Mouse (Mus musculus): ENCODE data around the gene Cadm2. TPM values are rescaled to one million over a fixed set of nuclear protein-coding genes. Genes with fewer than 3 reads are reported as not detected.

Cadm2 gene
- polyA plus RNA-seq, 1 experiment from 2014 or later: 14.8 TPM

DNA sequence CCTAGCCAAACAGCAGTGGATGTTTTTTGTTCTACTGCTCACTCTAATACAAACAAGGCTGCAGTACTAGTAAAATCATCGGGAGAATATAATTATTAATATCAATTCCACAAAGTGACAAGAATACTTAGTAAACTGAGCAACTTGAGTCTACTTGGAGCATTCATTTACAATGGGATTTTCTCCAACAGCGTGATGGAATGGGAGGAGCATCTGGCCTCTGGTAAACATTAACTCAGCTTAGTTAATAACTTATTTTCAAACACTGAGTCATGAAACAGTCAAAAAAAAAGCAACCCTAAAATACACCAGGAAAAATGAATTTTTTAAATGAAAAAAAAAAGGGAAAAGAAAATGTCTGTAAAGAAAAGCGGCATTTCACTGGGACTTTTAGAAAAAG lies 12.2 kb downstream of the Cadm2 start:
- H3K27ac ChIP-seq: no peak overlapping the region
- no peaks in the 10 kb centered on the region for H3K36me3 ChIP-seq
- H3K9ac ChIP-seq: no peak overlapping the region
- no peak overlapping the region for H3K4me3 ChIP-seq
- WGBS: 76% methylated on average over 3 of the region's 3 CpGs
- no peak for ATAC-seq (ENCODE audit: low FRiP score)
- no peaks in the 10 kb centered on the region for H3K9me3 ChIP-seq (replicated peaks)
- H3K4me2 ChIP-seq (replicated peaks): no peak overlapping the region
- H3K4me1 ChIP-seq: peaks cover 5% of the 10 kb centered on the region; the same call in 1 of the 2 replicates
- H3K27me3 ChIP-seq: no peaks in the 10 kb centered on the region

DNA sequence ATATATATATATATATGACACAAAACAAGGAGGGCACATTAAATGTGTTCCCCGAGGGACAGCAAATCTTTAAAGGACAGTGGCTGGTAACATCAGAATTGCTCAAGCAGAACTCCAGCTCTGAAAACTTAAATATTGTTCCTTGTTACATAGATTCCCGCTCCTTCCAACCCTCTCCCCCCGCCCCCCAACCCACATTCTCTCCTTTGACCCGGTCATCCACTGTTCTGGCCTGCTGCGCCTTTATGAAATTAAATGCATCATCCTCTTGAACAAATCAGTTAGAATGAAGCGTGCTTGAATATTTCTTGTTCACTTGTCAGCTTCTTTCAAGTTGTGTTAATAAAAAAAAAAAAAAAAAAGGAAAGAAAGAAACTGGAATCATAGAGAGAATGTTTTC lies 15.0 kb downstream of the Cadm2 start:
- Histone ChIP-seq H3K27me3 (no peaks in the 10 kb centered on the region), H3K4me3 (no peak overlapping the region), H3K36me3 (no peaks in the 10 kb centered on the region), H3K9ac (no peak overlapping the region), H3K9me3 (replicated peaks) (no peaks in the 10 kb centered on the region), H3K4me2 (replicated peaks) (no peak overlapping the region), H3K27ac (no peak overlapping the region), H3K4me1 (peaks cover under 1% of the 10 kb centered on the region; the same call in 1 of the 2 replicates)
- no peak for ATAC-seq (ENCODE audit: low FRiP score)
- WGBS: 69% methylated on average over 6 of the region's 6 CpGs

DNA sequence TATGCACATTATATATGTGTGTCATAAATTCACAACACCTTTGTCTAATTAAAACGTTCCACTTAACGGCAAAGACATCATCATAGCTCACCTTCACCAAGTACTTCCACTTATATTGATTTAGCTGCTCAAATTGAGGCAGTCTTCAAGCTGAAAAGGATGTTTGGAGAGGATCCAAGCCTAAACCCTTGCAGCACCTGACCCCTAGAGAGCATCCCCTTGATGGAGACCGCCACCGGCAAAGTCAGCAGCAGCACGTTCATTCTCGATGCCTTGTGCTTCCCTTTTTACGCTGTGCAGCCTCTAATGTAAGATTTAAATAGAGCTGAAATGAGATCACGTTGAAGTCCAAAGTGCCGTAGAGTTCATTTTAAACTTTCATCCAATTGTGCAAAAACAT lies 20.7 kb downstream of the Cadm2 start:
- Histone ChIP-seq H3K9me3 (replicated peaks) (no peaks in the 10 kb centered on the region), H3K4me3 (no peak overlapping the region), H3K4me2 (replicated peaks) (no peak overlapping the region), H3K27ac (no peak overlapping the region), H3K27me3 (no peaks in the 10 kb centered on the region), H3K36me3 (no peaks in the 10 kb centered on the region), H3K4me1 (no peaks in the 10 kb centered on the region), H3K9ac (no peak overlapping the region)
- WGBS: 82% methylated on average over 9 of the region's 9 CpGs
- no peak for ATAC-seq (ENCODE audit: low FRiP score)

DNA sequence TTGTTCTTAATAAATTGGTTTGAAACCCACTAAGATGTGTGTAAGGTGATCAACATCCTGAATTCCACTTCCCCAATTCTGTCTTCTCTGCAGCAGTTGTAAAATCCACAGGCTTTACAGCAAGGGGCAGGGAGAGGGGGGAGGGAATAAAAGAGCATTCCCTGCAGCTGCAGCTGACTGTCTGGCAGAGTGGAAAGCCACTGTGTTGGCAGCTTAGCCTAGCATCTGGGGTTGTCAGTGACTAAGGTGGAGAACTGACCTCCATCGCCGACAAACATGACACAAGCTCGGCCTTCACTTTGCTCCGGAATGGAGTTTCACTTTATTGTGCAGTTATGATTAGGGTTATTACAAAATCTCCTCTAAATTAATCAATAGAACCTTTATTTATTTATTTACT lies 21.9 kb downstream of the Cadm2 start:
- Histone ChIP-seq H3K27ac (no peak overlapping the region), H3K4me1 (no peaks in the 10 kb centered on the region), H3K36me3 (no peaks in the 10 kb centered on the region), H3K4me3 (no peak overlapping the region), H3K9me3 (replicated peaks) (no peaks in the 10 kb centered on the region), H3K9ac (no peak overlapping the region), H3K4me2 (replicated peaks) (no peak overlapping the region), H3K27me3 (no peaks in the 10 kb centered on the region)
- 71% methylated on average over 4 of the region's 4 CpGs for WGBS
- ATAC-seq (ENCODE audit: low FRiP score): no peak

DNA sequence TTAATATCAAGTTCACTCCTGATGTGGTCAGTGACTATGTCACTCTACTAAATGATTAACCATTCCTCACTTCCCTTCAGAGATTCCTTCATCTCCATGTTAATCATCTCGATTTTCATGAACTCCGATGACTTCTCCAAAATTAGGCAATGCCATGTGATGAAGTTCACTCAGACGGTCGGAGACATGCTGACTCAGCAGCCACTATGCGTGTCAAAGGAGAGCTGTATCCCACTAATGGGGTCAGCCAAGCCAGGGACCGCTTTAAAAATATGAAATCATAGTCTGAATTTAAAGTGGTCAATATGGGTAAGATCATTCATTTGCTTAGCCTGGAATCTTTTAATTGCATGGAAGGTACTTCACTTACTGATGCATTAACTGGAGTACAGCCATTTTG lies 29.7 kb downstream of the Cadm2 start:
- Histone ChIP-seq H3K4me1 (no peaks in the 10 kb centered on the region), H3K4me3 (no peak overlapping the region), H3K27ac (no peak overlapping the region), H3K4me2 (replicated peaks) (no peak overlapping the region), H3K9ac (no peak overlapping the region), H3K27me3 (no peaks in the 10 kb centered on the region), H3K9me3 (replicated peaks) (no peaks in the 10 kb centered on the region), H3K36me3 (no peaks in the 10 kb centered on the region)
- 84% methylated on average over 6 of the region's 6 CpGs for WGBS
- no peak for ATAC-seq (ENCODE audit: low FRiP score)

DNA sequence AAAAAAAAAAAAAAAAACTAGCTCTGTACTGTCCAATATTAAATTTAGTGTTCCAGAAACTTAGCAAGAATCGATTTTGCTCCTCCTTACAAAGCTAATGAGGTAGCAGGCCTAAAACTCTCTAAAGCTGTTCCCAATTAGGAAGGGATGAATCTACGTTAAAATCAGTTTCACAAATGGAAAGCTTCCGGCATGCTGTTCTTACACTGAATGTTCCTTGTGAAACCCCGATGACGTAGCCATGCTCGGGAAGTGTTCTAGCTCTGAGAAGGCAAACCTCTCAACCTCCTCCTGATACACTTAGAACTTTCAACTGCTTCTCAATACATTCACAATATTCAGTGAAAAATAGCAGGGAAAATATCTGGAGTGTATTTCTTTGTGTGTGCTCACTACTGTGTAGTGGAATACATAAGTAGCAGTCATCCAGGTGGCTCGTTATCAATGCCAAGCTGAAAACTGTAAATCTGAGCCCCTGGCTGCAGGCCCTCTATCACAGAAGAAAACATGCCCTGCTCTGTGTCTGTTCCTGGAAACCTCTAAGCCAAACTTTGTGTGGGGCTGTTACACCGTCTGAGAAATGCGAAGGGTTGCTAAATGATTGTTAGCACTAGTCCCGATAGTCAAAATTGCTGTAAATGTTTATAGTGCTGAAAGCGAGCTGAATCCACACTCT lies 41.7 kb downstream of the Cadm2 start:
- Histone ChIP-seq H3K36me3 (no peaks in the 10 kb centered on the region), H3K9me3 (replicated peaks) (no peaks in the 10 kb centered on the region), H3K9ac (no peak overlapping the region), H3K27ac (no peak overlapping the region), H3K4me1 (no peaks in the 10 kb centered on the region), H3K4me3 (no peak overlapping the region), H3K4me2 (replicated peaks) (no peak overlapping the region), H3K27me3 (no peaks in the 10 kb centered on the region)
- no peak for ATAC-seq (ENCODE audit: low FRiP score)
- 83% methylated on average over 11 of the region's 11 CpGs for WGBS

DNA sequence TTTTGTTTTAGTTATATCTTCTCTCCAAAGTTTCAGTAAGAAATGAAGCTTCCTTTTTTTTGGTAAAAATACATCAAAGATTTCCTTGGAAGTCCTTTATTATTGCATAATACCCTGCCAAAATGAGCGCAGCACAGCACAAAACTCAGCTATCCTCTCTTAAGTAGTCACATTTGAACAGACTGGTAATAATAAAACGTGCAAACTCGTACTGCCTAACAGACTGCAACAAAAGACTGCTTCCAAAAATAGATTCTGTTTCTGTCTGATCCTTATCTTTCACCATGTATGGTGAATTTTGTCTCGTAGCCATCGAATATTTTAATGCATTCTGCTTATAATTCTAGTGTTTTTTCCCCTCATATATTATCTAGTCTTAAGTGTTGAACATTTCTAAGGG lies 45.2 kb downstream of the Cadm2 start:
- Histone ChIP-seq H3K9me3 (replicated peaks) (no peaks in the 10 kb centered on the region), H3K4me2 (replicated peaks) (no peak overlapping the region), H3K36me3 (no peaks in the 10 kb centered on the region), H3K4me3 (no peak overlapping the region), H3K4me1 (no peaks in the 10 kb centered on the region), H3K27me3 (no peaks in the 10 kb centered on the region), H3K27ac (no peak overlapping the region), H3K9ac (no peak overlapping the region)
- WGBS: 77% methylated on average over 5 of the region's 5 CpGs
- ATAC-seq (ENCODE audit: low FRiP score): no peak

DNA sequence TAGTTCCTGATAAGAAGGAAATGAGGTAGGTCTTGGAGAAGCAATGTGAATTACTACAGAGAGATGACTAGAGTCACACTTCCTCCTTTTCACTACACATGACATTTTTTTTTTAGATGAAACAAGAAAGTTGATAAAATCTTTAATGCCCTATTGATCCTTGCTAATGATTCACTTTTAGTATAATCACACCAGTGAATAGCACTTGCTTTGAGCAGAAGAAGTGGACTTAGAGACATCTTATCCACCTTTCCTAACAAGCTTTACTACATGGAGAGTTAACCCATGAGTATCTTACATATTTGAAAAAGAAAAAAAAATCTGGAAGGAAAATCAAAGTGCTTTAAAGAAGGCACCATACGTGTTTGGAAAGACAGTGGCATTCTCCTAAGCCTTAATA lies 93.7 kb downstream of the Cadm2 start:
- Histone ChIP-seq H3K27ac (no peak overlapping the region), H3K4me2 (replicated peaks) (no peak overlapping the region), H3K36me3 (no peaks in the 10 kb centered on the region), H3K4me3 (no peak overlapping the region), H3K4me1 (no peaks in the 10 kb centered on the region), H3K9me3 (replicated peaks) (no peaks in the 10 kb centered on the region), H3K9ac (no peak overlapping the region), H3K27me3 (no peaks in the 10 kb centered on the region)
- ATAC-seq (ENCODE audit: low FRiP score): no peak
- 90% methylated on average over 1 of the region's 1 CpGs for WGBS

DNA sequence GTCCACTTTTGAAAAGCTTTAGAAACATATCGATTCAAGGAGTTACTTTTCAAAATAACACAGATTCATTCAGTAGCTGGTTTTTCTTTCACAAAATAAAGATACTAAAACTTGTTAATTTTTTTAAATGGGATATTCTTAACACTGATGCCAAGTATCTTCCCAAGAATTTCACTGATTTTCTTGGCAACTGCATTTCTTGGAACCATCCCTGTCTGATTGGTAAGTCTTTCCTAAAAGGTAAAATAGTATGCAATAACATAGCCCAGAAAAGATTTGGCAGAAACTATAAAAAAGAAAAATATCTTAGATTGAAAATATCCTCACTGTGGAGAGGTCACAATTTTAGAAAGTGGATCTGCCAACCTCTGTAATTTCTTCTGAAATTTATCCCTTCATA lies 95.8 kb downstream of the Cadm2 start:
- Histone ChIP-seq H3K36me3 (no peaks in the 10 kb centered on the region), H3K4me2 (replicated peaks) (no peak overlapping the region), H3K9ac (no peak overlapping the region), H3K9me3 (replicated peaks) (no peaks in the 10 kb centered on the region), H3K27ac (no peak overlapping the region), H3K27me3 (no peaks in the 10 kb centered on the region), H3K4me3 (no peak overlapping the region), H3K4me1 (no peaks in the 10 kb centered on the region)
- 93% methylated on average over 1 of the region's 1 CpGs for WGBS
- ATAC-seq (ENCODE audit: low FRiP score): no peak

DNA sequence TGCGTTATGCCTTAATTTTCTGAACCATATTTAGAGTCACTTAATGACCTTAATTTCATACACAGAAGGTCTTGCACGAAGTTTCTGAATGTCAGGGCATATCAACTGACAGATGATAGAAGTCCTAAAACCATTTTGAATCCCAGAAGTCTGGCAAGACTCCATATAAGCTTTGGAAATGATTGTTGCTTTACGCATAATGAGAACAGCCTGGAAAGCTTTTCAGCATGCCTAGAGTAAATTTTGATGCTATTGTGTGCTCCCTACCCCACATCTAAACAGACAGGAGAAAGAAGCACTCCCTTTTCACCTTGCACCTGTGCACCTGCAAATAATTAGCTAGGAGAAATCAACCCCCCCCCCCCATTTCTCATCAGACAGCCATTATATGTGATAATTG lies 102.4 kb downstream of the Cadm2 start:
- H3K9ac ChIP-seq: no peak overlapping the region
- H3K4me2 ChIP-seq (replicated peaks): no peak overlapping the region
- no peaks in the 10 kb centered on the region for H3K27me3 ChIP-seq
- H3K27ac ChIP-seq: no peak overlapping the region
- H3K4me1 ChIP-seq: no peaks in the 10 kb centered on the region
- WGBS: 78% methylated on average over 3 of the region's 3 CpGs
- H3K36me3 ChIP-seq: no peaks in the 10 kb centered on the region
- no peak overlapping the region for H3K4me3 ChIP-seq
- no peaks in the 10 kb centered on the region for H3K9me3 ChIP-seq (replicated peaks)
- no peak for ATAC-seq (ENCODE audit: low FRiP score)

DNA sequence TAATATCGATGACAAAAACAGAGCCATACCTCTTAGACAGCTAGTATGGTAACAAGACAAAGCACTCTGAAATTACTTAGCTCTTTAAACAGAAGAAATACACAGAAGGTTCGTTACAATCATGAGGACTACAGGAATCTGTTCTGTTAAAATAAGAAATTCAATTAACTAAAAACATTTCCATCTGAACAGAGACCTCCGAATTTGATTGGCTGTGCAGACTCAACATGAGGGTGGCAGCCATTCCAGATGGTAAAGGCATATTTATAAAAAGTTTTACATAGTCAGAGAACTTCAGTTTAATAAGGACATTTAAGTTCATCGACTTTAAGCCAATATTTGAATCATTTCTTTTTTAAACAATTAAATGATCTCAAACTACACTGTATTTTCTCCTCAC lies 105.2 kb downstream of the Cadm2 start:
- Histone ChIP-seq H3K4me1 (no peaks in the 10 kb centered on the region), H3K27ac (no peak overlapping the region)
- WGBS: 86% methylated on average over 4 of the region's 4 CpGs

DNA sequence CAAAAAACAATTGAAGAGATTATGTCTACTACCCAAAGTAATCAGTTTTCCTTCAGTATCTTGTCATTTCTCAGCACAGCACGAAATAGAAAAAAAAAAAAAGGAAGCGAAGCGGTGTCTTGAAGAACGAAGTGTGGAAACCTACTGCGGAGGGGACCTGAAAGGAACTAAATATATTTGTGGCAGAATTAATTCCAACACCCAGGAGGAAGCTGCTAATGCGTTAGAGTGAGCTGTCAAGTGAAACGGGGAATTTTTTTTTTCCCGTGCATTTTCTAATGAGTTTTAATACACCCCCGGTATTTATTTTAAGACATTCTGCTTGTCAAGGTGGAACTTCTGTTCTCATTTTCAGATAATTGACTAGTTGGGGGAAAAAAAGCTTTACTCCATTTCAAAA lies 111.6 kb downstream of the Cadm2 start:
- Histone ChIP-seq H3K27me3 (no peaks in the 10 kb centered on the region), H3K36me3 (no peaks in the 10 kb centered on the region), H3K9ac (no peak overlapping the region), H3K27ac (no peak overlapping the region), H3K4me3 (no peak overlapping the region), H3K4me2 (replicated peaks) (no peak overlapping the region), H3K9me3 (replicated peaks) (no peaks in the 10 kb centered on the region), H3K4me1 (no peaks in the 10 kb centered on the region)
- WGBS: 81% methylated on average over 9 of the region's 9 CpGs
- no peak for ATAC-seq (ENCODE audit: low FRiP score)

More for the DNA sequence above, 105.2 kb downstream of the Cadm2 start:
- H3K9me3 ChIP-seq (replicated peaks): no peaks in the 10 kb centered on the region
- H3K27me3 ChIP-seq: no peaks in the 10 kb centered on the region
- H3K36me3 ChIP-seq: no peaks in the 10 kb centered on the region
- H3K4me2 ChIP-seq (replicated peaks): no peak overlapping the region
- no peak for ATAC-seq (ENCODE audit: low FRiP score)
- no peak overlapping the region for H3K4me3 ChIP-seq
- H3K9ac ChIP-seq: no peak overlapping the region

DNA sequence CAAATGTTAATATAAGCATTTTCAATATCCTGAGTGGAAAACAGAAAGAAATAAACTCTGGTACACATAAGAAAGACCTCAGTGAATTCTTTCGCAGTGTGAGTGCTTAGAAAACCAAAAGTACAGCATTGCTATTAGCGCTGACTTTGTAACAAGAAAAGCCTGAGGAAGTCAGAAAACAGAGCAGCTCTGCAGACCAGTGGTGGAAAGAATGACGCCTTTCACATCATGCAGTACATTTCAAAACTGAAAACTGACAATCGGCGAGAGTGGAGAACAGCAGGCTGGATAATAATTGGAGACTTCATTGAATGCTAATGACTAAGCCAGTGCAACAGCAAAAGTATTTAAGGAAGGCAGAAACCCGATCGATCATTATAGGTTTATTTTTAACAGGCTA lies 138.2 kb downstream of the Cadm2 start:
- Histone ChIP-seq H3K27me3 (no peaks in the 10 kb centered on the region), H3K36me3 (no peaks in the 10 kb centered on the region), H3K4me1 (no peaks in the 10 kb centered on the region), H3K4me2 (replicated peaks) (no peak overlapping the region), H3K9ac (no peak overlapping the region), H3K9me3 (replicated peaks) (no peaks in the 10 kb centered on the region), H3K27ac (no peak overlapping the region), H3K4me3 (no peak overlapping the region)
- 71% methylated on average over 7 of the region's 7 CpGs for WGBS
- no peak for ATAC-seq (ENCODE audit: low FRiP score)

All from hindbrain, embryonic 12.5 days (tissue).